Mouse (Mus musculus): Measurements from ENCODE around the gene Ldlrap1. TPM values are rescaled to one million over a fixed set of nuclear protein-coding genes. Genes with fewer than 3 reads are reported as not detected.

Gene Ldlrap1
- polyA plus RNA-seq, 1 experiment from 2014 or later, result 22.2 TPM

DNA sequence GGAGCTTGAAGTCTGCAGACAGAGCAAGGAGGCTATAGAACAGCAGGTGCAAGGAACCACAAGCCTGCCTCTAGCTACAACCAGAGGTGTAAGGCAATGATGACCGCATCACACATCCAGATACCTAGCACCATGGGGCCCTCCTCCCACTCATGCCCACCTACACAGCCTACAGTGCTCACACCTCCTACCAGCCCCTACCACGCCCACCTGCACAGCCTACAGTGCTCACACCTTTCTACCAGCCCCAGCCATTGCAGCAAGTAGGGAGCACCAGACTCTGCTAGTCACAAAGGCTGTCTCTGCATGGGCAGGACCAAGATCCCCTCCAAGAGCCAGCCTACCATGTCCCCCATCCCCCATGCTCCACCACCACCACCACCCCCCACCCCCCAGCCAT lies 66.9 kb downstream of the Ldlrap1 start:
- 78% methylated on average over 2 of the region's 2 CpGs for WGBS
- H3K4me2 ChIP-seq, result no peak overlapping the region
- TF ChIP-seq CTCF (IDR thresholded peaks at IDR 0.05; ENCODE audit: low read depth), result no peak
- no peak for DNase-seq
- H3K27me3 ChIP-seq (ENCODE audit: insufficient read depth, low read length), result peaks cover 25% of the 10 kb centered on the region
- H3K4me3 ChIP-seq (ENCODE audit: low read depth, low read length), result no peak overlapping the region
- no peak for ATAC-seq (ENCODE audit: insufficient read depth)
- no peaks in the 10 kb centered on the region for H3K4me1 ChIP-seq (ENCODE audit: insufficient read depth)
- H3K9ac ChIP-seq, result no peak overlapping the region
- no peak overlapping the region for H3K27ac ChIP-seq (ENCODE audit: low read depth)
- H3K9me3 ChIP-seq (ENCODE audit: low read depth, low read length), result no peaks in the 10 kb centered on the region
- H3K36me3 ChIP-seq (ENCODE audit: insufficient read depth), result no peaks in the 10 kb centered on the region

DNA sequence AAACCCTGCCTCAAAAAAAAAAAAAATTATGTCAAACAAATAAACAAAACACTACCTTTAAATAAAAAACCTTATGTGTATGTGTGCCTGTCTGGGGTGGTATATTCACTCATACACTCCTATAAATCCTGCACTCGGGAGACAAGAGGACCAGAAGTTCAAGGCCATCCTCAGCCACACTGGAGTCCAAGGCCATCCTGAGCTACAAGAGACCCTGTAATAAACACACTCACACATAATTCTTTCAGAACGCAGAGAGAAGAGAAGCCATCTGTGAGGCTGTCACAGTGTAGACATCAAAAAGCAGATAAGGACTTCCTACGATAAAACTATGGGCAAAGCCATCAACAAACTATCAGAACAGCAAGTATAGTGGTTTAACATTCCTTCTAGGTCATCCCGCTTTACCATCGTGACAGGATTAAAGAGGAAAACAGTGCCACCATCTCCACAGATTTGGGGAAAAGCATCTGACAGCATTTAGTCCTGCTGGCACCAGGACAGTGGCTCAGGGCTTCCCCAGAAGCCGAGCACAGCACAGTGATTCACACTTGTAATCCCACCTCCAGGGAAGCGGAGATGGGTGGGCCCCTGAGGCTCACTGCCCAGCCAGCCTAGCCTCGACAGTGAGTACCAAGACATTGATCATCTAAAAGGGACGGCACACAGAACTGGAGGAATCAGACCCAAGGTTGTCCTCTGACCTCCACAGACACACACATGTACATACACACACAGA lies 74.5 kb downstream of the Ldlrap1 start:
- DNase-seq (no peak), ATAC-seq (ENCODE audit: insufficient read depth) (no peak)
- H3K9ac ChIP-seq, result no peak overlapping the region
- H3K4me1 ChIP-seq (ENCODE audit: insufficient read depth), result no peaks in the 10 kb centered on the region
- H3K36me3 ChIP-seq (ENCODE audit: insufficient read depth), result no peaks in the 10 kb centered on the region
- no peak overlapping the region for H3K4me3 ChIP-seq (ENCODE audit: low read depth, low read length)
- H3K27ac ChIP-seq (ENCODE audit: low read depth), result no peak overlapping the region
- no peak overlapping the region for H3K4me2 ChIP-seq
- H3K9me3 ChIP-seq (ENCODE audit: low read depth, low read length), result no peaks in the 10 kb centered on the region
- WGBS, result 56% methylated on average over 9 of the region's 9 CpGs
- TF ChIP-seq CTCF (IDR thresholded peaks at IDR 0.05; ENCODE audit: low read depth), result no peak
- H3K27me3 ChIP-seq (ENCODE audit: insufficient read depth, low read length), result no peaks in the 10 kb centered on the region

DNA sequence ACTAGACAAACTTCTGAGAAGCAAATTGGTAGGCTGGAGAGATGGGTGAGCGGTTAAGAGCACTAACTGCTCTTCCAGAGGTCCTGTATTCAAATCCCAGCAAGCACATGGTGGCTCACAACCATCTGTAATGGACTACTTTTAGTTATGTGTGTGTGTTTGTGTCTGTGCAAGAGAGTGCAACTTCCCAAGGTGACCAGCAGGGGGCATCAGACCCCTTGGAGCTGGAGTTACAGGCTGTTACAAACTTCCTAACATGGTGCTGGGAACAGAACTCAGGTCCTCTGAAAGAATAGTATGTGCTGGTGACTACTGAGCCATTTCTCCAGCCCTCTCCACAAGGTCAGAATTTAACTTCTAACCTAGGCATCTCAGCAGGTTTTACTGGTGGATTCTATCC lies 75.4 kb downstream of the Ldlrap1 start:
- DNase-seq (no peak), ATAC-seq (ENCODE audit: insufficient read depth) (no peak)
- WGBS, result 90% methylated on average over 1 of the region's 1 CpGs
- Histone ChIP-seq H3K4me1 (ENCODE audit: insufficient read depth) (no peaks in the 10 kb centered on the region), H3K4me3 (ENCODE audit: low read depth, low read length) (no peak overlapping the region), H3K27me3 (ENCODE audit: insufficient read depth, low read length) (no peaks in the 10 kb centered on the region), H3K36me3 (ENCODE audit: insufficient read depth) (no peaks in the 10 kb centered on the region), H3K9ac (no peak overlapping the region), H3K27ac (ENCODE audit: low read depth) (no peak overlapping the region), H3K4me2 (no peak overlapping the region), H3K9me3 (ENCODE audit: low read depth, low read length) (no peaks in the 10 kb centered on the region)
- TF ChIP-seq CTCF (IDR thresholded peaks at IDR 0.05; ENCODE audit: low read depth), result no peak

Other genes with a start within 250 kb of the Ldlrap1 start
- 119 and 125 TPM in 2 replicates for gene Mtfr1l, start 232.6 kb downstream of the Ldlrap1 start, polyA plus RNA-seq (2014; fragmentation: Nextera tagmentation; extraction: Ambion mirVana)
- 49.5 and 62.0 TPM in 2 replicates for gene Selenon, start 215.9 kb downstream of the Ldlrap1 start, polyA plus RNA-seq (2014; fragmentation: Nextera tagmentation; extraction: Ambion mirVana)
- gene Man1c1, start 63.7 kb downstream of the Ldlrap1 start, polyA plus RNA-seq (2014; fragmentation: Nextera tagmentation; extraction: Ambion mirVana), result 3.3 and 4.3 TPM in 2 replicates
- gene Maco1, start 85.3 kb upstream of the Ldlrap1 start, polyA plus RNA-seq (2014; fragmentation: Nextera tagmentation; extraction: Ambion mirVana), result 34.4 and 36.5 TPM in 2 replicates
- gene Rhd, start 96.5 kb upstream of the Ldlrap1 start, polyA plus RNA-seq (2014; fragmentation: Nextera tagmentation; extraction: Ambion mirVana), result 1.6 and 1.7 TPM in 2 replicates
- 151 and 155 TPM in 2 replicates for gene Tmem50a, start 147.0 kb upstream of the Ldlrap1 start, polyA plus RNA-seq (2014; fragmentation: Nextera tagmentation; extraction: Ambion mirVana)
- gene Rsrp1, start 155.6 kb upstream of the Ldlrap1 start, polyA plus RNA-seq (2014; fragmentation: Nextera tagmentation; extraction: Ambion mirVana), result 341 and 344 TPM in 2 replicates
- 59.6 and 63.2 TPM in 2 replicates for gene Syf2, start 162.9 kb upstream of the Ldlrap1 start, polyA plus RNA-seq (2014; fragmentation: Nextera tagmentation; extraction: Ambion mirVana)

Data from lung, embryonic 14.5 days (tissue).